Mouse (Mus musculus) heart, postnatal 0 days (tissue): ENCODE measurements at regions not wholly inside any gene's neighbourhood (a gene's known extent, or its start where the extent isn't known, plus 50 kb on each side); places are given as distances from the start of the nearest gene placed in this dataset.

Experiments used
- CTCF ChIP-seq: IDR thresholded peaks from 2 replicates; pipeline ENCODE4 v1.5.1; 2016; ENCODE audit warnings: antibody characterized with exemption, control low read depth, low read depth
- EP300 ChIP-seq: IDR thresholded peaks from 2 replicates; pipeline ENCODE4 v1.6.1; 2016; ENCODE audit warnings: antibody characterized with exemption, low read depth

- TF ChIP-seq CTCF (no peak), EP300 (no peak)
Measured at GRCm38 (mm10) chr15:11697060-11697459, 210.0 kb downstream of the Npr3 start.
